Comparison of ENCODE assay signal across 31 mouse cellular contexts in genomic region chr14:8051869-8052268, GRCm38 (mm10). TPM values are rescaled to one million over a fixed set of nuclear protein-coding genes. Genes with fewer than 3 reads are reported as not detected.
DNase-seq lines count a peak whose midpoint lies in the region; ATAC-seq lines count a peak whose summit lies in the region.
"Had no signal": no experiment of that assay in that cellular context is flagged by ENCODE, and none has a peak within 500 bp of the region (broad histone marks: within the 10 kb centered on the region; RNA-seq: fewer than 3 reads in every experiment).

No protein-coding gene starts in this region.

- no peaks in the 10 kb centered on the region for H3K4me1 ChIP-seq in midbrain, embryonic 16.5 days (ENCODE audit: control insufficient read depth, insufficient read depth, low read length)
- H3K4me1 ChIP-seq: heart, embryonic 12.5 days; heart, embryonic 15.5 days had no signal

- H3K27me3 ChIP-seq in midbrain, embryonic 16.5 days (ENCODE audit: control insufficient read depth, insufficient read depth, low read depth, low read length): no peaks in the 10 kb centered on the region
- H3K27me3 ChIP-seq: embryonic facial prominence, embryonic 13.5 days; forebrain, embryonic 13.5 days; heart, embryonic 12.5 days; heart, embryonic 15.5 days had no signal

- H3K4me3 ChIP-seq in midbrain, embryonic 16.5 days (ENCODE audit: low read depth, low read length): no peak overlapping the region
- H3K4me3 ChIP-seq: embryonic facial prominence, embryonic 10.5 days; embryonic facial prominence, embryonic 13.5 days; erythroblast, embryonic 14.5 days; forebrain, embryonic 13.5 days; gastrocnemius, adult 2 months; heart, embryonic 12.5 days; heart, embryonic 15.5 days had no signal

- H3K27ac ChIP-seq in midbrain, embryonic 16.5 days (ENCODE audit: low read length): no peak overlapping the region
- H3K27ac ChIP-seq: embryonic facial prominence, embryonic 10.5 days; embryonic facial prominence, embryonic 13.5 days; forebrain, embryonic 13.5 days; gastrocnemius, adult 2 months; heart, embryonic 15.5 days; hindbrain, embryonic 14.5 days; hindbrain, postnatal 0 days had no signal

- H3K9ac ChIP-seq in midbrain, embryonic 16.5 days (ENCODE audit: low read depth, low read length): no peak overlapping the region
- H3K9ac ChIP-seq: embryonic facial prominence, embryonic 13.5 days; forebrain, embryonic 13.5 days; forebrain, postnatal 0 days; heart, embryonic 12.5 days; heart, embryonic 15.5 days; hindbrain, embryonic 14.5 days had no signal

- WGBS in midbrain, embryonic 16.5 days: 88% methylated on average over 2 of the region's 2 CpGs

- no peaks in the 10 kb centered on the region for H3K9me3 ChIP-seq in midbrain, embryonic 16.5 days (replicated peaks; ENCODE audit: control insufficient read depth, low read length, poor library complexity, severe bottlenecking)
- H3K9me3 ChIP-seq: embryonic facial prominence, embryonic 10.5 days; embryonic facial prominence, embryonic 13.5 days; forebrain, embryonic 13.5 days; heart, embryonic 12.5 days; heart, embryonic 15.5 days had no signal

- ATAC-seq in midbrain, embryonic 16.5 days: no peak
- ATAC-seq: CD4-positive, CD25-positive, alpha-beta regulatory T cell, adult 4 months; forebrain, embryonic 13.5 days; forebrain, postnatal 0 days; hindbrain, postnatal 0 days; inflammation-experienced regulatory T-cells, adult 6 months; intestine, embryonic 16.5 days had no signal

- no peak overlapping the region for H3K4me2 ChIP-seq in midbrain, embryonic 16.5 days (ENCODE audit: low read length)
- H3K4me2 ChIP-seq: embryonic facial prominence, embryonic 13.5 days; forebrain, embryonic 13.5 days; heart, embryonic 12.5 days; heart, embryonic 15.5 days; hindbrain, embryonic 14.5 days had no signal

- peaks cover 31% of the 10 kb centered on the region for H3K36me3 ChIP-seq in midbrain, embryonic 16.5 days (ENCODE audit: control insufficient read depth, insufficient read depth, low read length)
- H3K36me3 ChIP-seq: heart, embryonic 15.5 days had no signal

- peak; percentile 15 for DNase-seq in testis, postnatal 10 days (ENCODE audit: low spot score)
- DNase-seq in testis, postnatal 14 days (ENCODE audit: low spot score): no peak
- peak; percentile 80 for DNase-seq in ES-CJ7 (ENCODE audit: low read depth, low spot score)
- peak; percentile 76 for DNase-seq in ZHBTc4 (ENCODE audit: low read depth, low spot score)
- DNase-seq in layer of hippocampus, postnatal 14 days (ENCODE audit: low spot score in 2 of 2): no peak
- DNase-seq: adrenal gland, adult 2 months; adrenal gland, postnatal 14 days; cerebellum, adult 11-12 months; cerebellum, adult 8-10 months; cerebellum, postnatal 10 days; cerebellum, postnatal 36 days; embryo, embryonic 11 days; forebrain, postnatal 0 days; gastrocnemius, adult 2 months; gastrocnemius, postnatal 14 days; heart, adult 18-20 months; heart, postnatal 14 days; heart, postnatal 4 days had no signal

RNA-seq across cellular contexts. Expression of gene Rpp14, which starts 28.3 kb away (rescaled TPM):
- 10 to 100 TPM; 24.5 to 25.4 TPM for total RNA-seq in layer of hippocampus, postnatal 14 days (2021)
- polyA plus RNA-seq in midbrain, embryonic 16.5 days (2015; fragmentation: Nextera tagmentation; extraction: Ambion mirVana): 42.8 and 46.7 TPM in 2 replicates

RNA-seq across cellular contexts. Expression of gene Pxk, which starts 46.1 kb away (rescaled TPM):
- 10 to 100 TPM; 25.7 to 26.4 TPM for total RNA-seq in layer of hippocampus, postnatal 14 days (2021)
- polyA plus RNA-seq in midbrain, embryonic 16.5 days (2015; fragmentation: Nextera tagmentation; extraction: Ambion mirVana): 68.8 and 73.2 TPM in 2 replicates

RNA-seq across cellular contexts. Expression of gene Abhd6, which starts 49.2 kb away (rescaled TPM):
- total RNA-seq in layer of hippocampus, postnatal 14 days (2021): 10 to 100 TPM; 61.4 to 61.8 TPM
- 42.8 and 42.9 TPM in 2 replicates for polyA plus RNA-seq in midbrain, embryonic 16.5 days (2015; fragmentation: Nextera tagmentation; extraction: Ambion mirVana)
- polyA plus RNA-seq: erythroblast, embryonic 14.5 days had no signal

RNA-seq across cellular contexts. Expression of gene Dnase1l3, which starts 57.5 kb away (rescaled TPM):
- not detected for total RNA-seq in layer of hippocampus, postnatal 14 days (2021)
- polyA plus RNA-seq in midbrain, embryonic 16.5 days (2015; fragmentation: Nextera tagmentation; extraction: Ambion mirVana): 0.04 and 0.07 TPM in 2 replicates
- total RNA-seq: forebrain, postnatal 0 days; gastrocnemius, adult 2 months; heart, postnatal 4 days; hindbrain, postnatal 0 days had no signal
- polyA plus RNA-seq: C2C12; erythroblast, embryonic 14.5 days had no signal

Comparison
In these comparisons a context has a peak if more than half of its experiments do, and no peak if none do; other contexts are left out.
1. DNase-seq: peak in testis, postnatal 10 days (single experiment), ES-CJ7 (single experiment) and ZHBTc4 (single experiment); none in testis, postnatal 14 days (single experiment) and layer of hippocampus, postnatal 14 days (0 of 2).